Mouse (Mus musculus): ENCODE measurements around the gene Heatr3. TPM values are rescaled to one million over a fixed set of nuclear protein-coding genes. Genes with fewer than 3 reads are reported as not detected.

Heatr3 gene
- polyA plus RNA-seq, 1 experiment from 2014 or later = 45.0 TPM

GRCm38 (mm10) chr8:88139256-88139655 is 1.6 kb downstream of the Heatr3 start:
- H3K36me3 ChIP-seq = peaks cover 50% of the 10 kb centered on the region
- no peak for ATAC-seq (ENCODE audit: insufficient number of reproducible peaks, low FRiP score, low TSS enrichment, low read depth)
- H3K27me3 ChIP-seq = no peaks in the 10 kb centered on the region
- no peak overlapping the region for H3K9ac ChIP-seq
- H3K4me3 ChIP-seq = no peak overlapping the region
- peaks cover 10% of the 10 kb centered on the region for H3K4me1 ChIP-seq
- H3K27ac ChIP-seq = no peak overlapping the region
- no peak overlapping the region for H3K4me2 ChIP-seq
- no peaks in the 10 kb centered on the region for H3K9me3 ChIP-seq
- 94% methylated on average over 3 of the region's 3 CpGs for WGBS

GRCm38 (mm10) chr8:88141629-88142028 is 4.0 kb downstream of the Heatr3 start:
- no peak overlapping the region for H3K4me3 ChIP-seq
- no peaks in the 10 kb centered on the region for H3K9me3 ChIP-seq
- no peak for ATAC-seq (ENCODE audit: insufficient number of reproducible peaks, low FRiP score, low TSS enrichment, low read depth)
- WGBS = 90% methylated on average over 3 of the region's 3 CpGs
- peaks cover 47% of the 10 kb centered on the region for H3K36me3 ChIP-seq
- H3K27me3 ChIP-seq = no peaks in the 10 kb centered on the region
- no peak overlapping the region for H3K27ac ChIP-seq
- H3K4me1 ChIP-seq = peaks cover 10% of the 10 kb centered on the region
- H3K9ac ChIP-seq = no peak overlapping the region
- H3K4me2 ChIP-seq = no peak overlapping the region

- H3K9ac ChIP-seq = no peak overlapping the region
- peaks cover 4% of the 10 kb centered on the region; the same call in 1 of the 2 replicates for H3K4me1 ChIP-seq
- H3K4me3 ChIP-seq = no peak overlapping the region
- no peaks in the 10 kb centered on the region for H3K9me3 ChIP-seq
- ATAC-seq (ENCODE audit: insufficient number of reproducible peaks, low FRiP score, low TSS enrichment, low read depth) = no peak
- no peak overlapping the region for H3K27ac ChIP-seq
- H3K27me3 ChIP-seq = no peaks in the 10 kb centered on the region
- H3K4me2 ChIP-seq = no peak overlapping the region
- peaks cover 67% of the 10 kb centered on the region for H3K36me3 ChIP-seq
- WGBS = 87% methylated on average over 5 of the region's 5 CpGs
Measured at GRCm38 (mm10) chr8:88144041-88144440, 6.4 kb downstream of the Heatr3 start.

- peaks cover 54% of the 10 kb centered on the region for H3K36me3 ChIP-seq
- no peaks in the 10 kb centered on the region for H3K9me3 ChIP-seq
- no peak for ATAC-seq (ENCODE audit: insufficient number of reproducible peaks, low FRiP score, low TSS enrichment, low read depth)
- H3K4me2 ChIP-seq = no peak overlapping the region
- H3K9ac ChIP-seq = no peak overlapping the region
- H3K4me3 ChIP-seq = no peak overlapping the region
- H3K4me1 ChIP-seq = no peaks in the 10 kb centered on the region
- H3K27me3 ChIP-seq = no peaks in the 10 kb centered on the region
- 94% methylated on average over 6 of the region's 6 CpGs for WGBS
- H3K27ac ChIP-seq = no peak overlapping the region
Measured at GRCm38 (mm10) chr8:88150910-88151371, 13.3 kb downstream of the Heatr3 start.

- no peak overlapping the region for H3K4me2 ChIP-seq
- no peaks in the 10 kb centered on the region for H3K9me3 ChIP-seq
- no peaks in the 10 kb centered on the region for H3K4me1 ChIP-seq
- H3K36me3 ChIP-seq = peaks cover 82% of the 10 kb centered on the region
- H3K27ac ChIP-seq = no peak overlapping the region
- H3K9ac ChIP-seq = no peak overlapping the region
- WGBS = 85% methylated on average over 10 of the region's 10 CpGs
- H3K27me3 ChIP-seq = no peaks in the 10 kb centered on the region
- H3K4me3 ChIP-seq = no peak overlapping the region
- no peak for ATAC-seq (ENCODE audit: insufficient number of reproducible peaks, low FRiP score, low TSS enrichment, low read depth)
Measured at GRCm38 (mm10) chr8:88160237-88160995, 22.8 kb downstream of the Heatr3 start.

- peaks cover 86% of the 10 kb centered on the region for H3K36me3 ChIP-seq
Measured at GRCm38 (mm10) chr8:88161439-88161838, 23.8 kb downstream of the Heatr3 start.

GRCm38 (mm10) chr8:88175264-88175663 is 37.6 kb downstream of the Heatr3 start:
- peaks cover 21% of the 10 kb centered on the region for H3K36me3 ChIP-seq
- no peaks in the 10 kb centered on the region for H3K9me3 ChIP-seq
- no peak overlapping the region for H3K4me2 ChIP-seq
- WGBS = 83% methylated on average over 7 of the region's 7 CpGs
- no peaks in the 10 kb centered on the region for H3K27me3 ChIP-seq
- H3K27ac ChIP-seq = no peak overlapping the region
- ATAC-seq (ENCODE audit: insufficient number of reproducible peaks, low FRiP score, low TSS enrichment, low read depth) = no peak
- no peak overlapping the region for H3K9ac ChIP-seq
- no peaks in the 10 kb centered on the region for H3K4me1 ChIP-seq
- H3K4me3 ChIP-seq = no peak overlapping the region

More at GRCm38 (mm10) chr8:88161439-88161838, 23.8 kb downstream of the Heatr3 start:
- no peak; the same call in 1 of the 2 replicates for ATAC-seq (ENCODE audit: insufficient number of reproducible peaks, low FRiP score, low TSS enrichment, low read depth)
- H3K4me2 ChIP-seq = no peak overlapping the region
- 75% methylated on average over 5 of the region's 5 CpGs for WGBS
- no peak overlapping the region for H3K9ac ChIP-seq
- H3K27ac ChIP-seq = no peak overlapping the region
- H3K27me3 ChIP-seq = no peaks in the 10 kb centered on the region
- no peaks in the 10 kb centered on the region for H3K4me1 ChIP-seq
- no peak overlapping the region for H3K4me3 ChIP-seq
- H3K9me3 ChIP-seq = no peaks in the 10 kb centered on the region

GRCm38 (mm10) chr8:88177291-88177690 is 39.6 kb downstream of the Heatr3 start:
- Histone ChIP-seq H3K4me1 (no peaks in the 10 kb centered on the region), H3K36me3 (peaks cover 9% of the 10 kb centered on the region), H3K27me3 (no peaks in the 10 kb centered on the region), H3K27ac (no peak overlapping the region), H3K9me3 (no peaks in the 10 kb centered on the region), H3K4me3 (no peak overlapping the region), H3K9ac (no peak overlapping the region), H3K4me2 (no peak overlapping the region)
- WGBS = 90% methylated on average over 8 of the region's 8 CpGs
- ATAC-seq (ENCODE audit: insufficient number of reproducible peaks, low FRiP score, low TSS enrichment, low read depth) = no peak

- Histone ChIP-seq H3K36me3 (no peaks in the 10 kb centered on the region), H3K27ac (no peak overlapping the region), H3K4me1 (no peaks in the 10 kb centered on the region), H3K4me2 (no peak overlapping the region), H3K27me3 (no peaks in the 10 kb centered on the region), H3K4me3 (no peak overlapping the region), H3K9me3 (no peaks in the 10 kb centered on the region), H3K9ac (no peak overlapping the region)
- WGBS = 79% methylated on average over 2 of the region's 2 CpGs
- ATAC-seq (ENCODE audit: insufficient number of reproducible peaks, low FRiP score, low TSS enrichment, low read depth) = no peak
Measured at GRCm38 (mm10) chr8:88183121-88183520, 45.5 kb downstream of the Heatr3 start.

- WGBS = 83% methylated on average over 1 of the region's 1 CpGs
- ATAC-seq (ENCODE audit: insufficient number of reproducible peaks, low FRiP score, low TSS enrichment, low read depth) = no peak
Measured at GRCm38 (mm10) chr8:88184914-88185313, 47.3 kb downstream of the Heatr3 start.

GRCm38 (mm10) chr8:88185716-88186115 is 48.1 kb downstream of the Heatr3 start:
- H3K4me3 ChIP-seq = no peak overlapping the region
- WGBS = 79% methylated on average over 6 of the region's 6 CpGs
- H3K9me3 ChIP-seq = no peaks in the 10 kb centered on the region
- no peak for ATAC-seq (ENCODE audit: insufficient number of reproducible peaks, low FRiP score, low TSS enrichment, low read depth)
- H3K9ac ChIP-seq = no peak overlapping the region
- H3K4me2 ChIP-seq = no peak overlapping the region
- H3K27me3 ChIP-seq = no peaks in the 10 kb centered on the region
- H3K4me1 ChIP-seq = no peaks in the 10 kb centered on the region
- no peak overlapping the region for H3K27ac ChIP-seq
- H3K36me3 ChIP-seq = no peaks in the 10 kb centered on the region

More at GRCm38 (mm10) chr8:88184914-88185313, 47.3 kb downstream of the Heatr3 start:
- no peak overlapping the region for H3K9ac ChIP-seq
- H3K27ac ChIP-seq = no peak overlapping the region
- H3K4me1 ChIP-seq = no peaks in the 10 kb centered on the region
- H3K36me3 ChIP-seq = no peaks in the 10 kb centered on the region
- no peak overlapping the region for H3K4me3 ChIP-seq
- no peak overlapping the region for H3K4me2 ChIP-seq
- H3K27me3 ChIP-seq = no peaks in the 10 kb centered on the region
- H3K9me3 ChIP-seq = no peaks in the 10 kb centered on the region

- no peak for ATAC-seq (ENCODE audit: insufficient number of reproducible peaks, low FRiP score, low TSS enrichment, low read depth)
- no peaks in the 10 kb centered on the region for H3K9me3 ChIP-seq
- H3K27me3 ChIP-seq = no peaks in the 10 kb centered on the region
- 52% methylated on average over 3 of the region's 3 CpGs for WGBS
- H3K4me2 ChIP-seq = no peak overlapping the region
- no peak overlapping the region for H3K4me3 ChIP-seq
- H3K36me3 ChIP-seq = no peaks in the 10 kb centered on the region
- no peak overlapping the region for H3K9ac ChIP-seq
- H3K27ac ChIP-seq = no peak overlapping the region
- peaks cover 23% of the 10 kb centered on the region for H3K4me1 ChIP-seq
Measured at GRCm38 (mm10) chr8:88197328-88197727, 59.7 kb downstream of the Heatr3 start.

Measured in limb, embryonic 15.5 days (tissue).